Mouse (Mus musculus) thymus, postnatal 25 days (tissue): ENCODE results near the gene Cabcoco1.
A peak's percentile ranks its signal among the peaks of the same experiment; 100 is the strongest.

Source experiments
- DNase-seq: peaks from one replicate; pipeline ENCODE4 v3.0.0; 2022

Gene Cabcoco1

GRCm38 (mm10) chr10:68506242-68506641, 35.5 kb downstream of the Cabcoco1 start:
- no peak for DNase-seq

DNA sequence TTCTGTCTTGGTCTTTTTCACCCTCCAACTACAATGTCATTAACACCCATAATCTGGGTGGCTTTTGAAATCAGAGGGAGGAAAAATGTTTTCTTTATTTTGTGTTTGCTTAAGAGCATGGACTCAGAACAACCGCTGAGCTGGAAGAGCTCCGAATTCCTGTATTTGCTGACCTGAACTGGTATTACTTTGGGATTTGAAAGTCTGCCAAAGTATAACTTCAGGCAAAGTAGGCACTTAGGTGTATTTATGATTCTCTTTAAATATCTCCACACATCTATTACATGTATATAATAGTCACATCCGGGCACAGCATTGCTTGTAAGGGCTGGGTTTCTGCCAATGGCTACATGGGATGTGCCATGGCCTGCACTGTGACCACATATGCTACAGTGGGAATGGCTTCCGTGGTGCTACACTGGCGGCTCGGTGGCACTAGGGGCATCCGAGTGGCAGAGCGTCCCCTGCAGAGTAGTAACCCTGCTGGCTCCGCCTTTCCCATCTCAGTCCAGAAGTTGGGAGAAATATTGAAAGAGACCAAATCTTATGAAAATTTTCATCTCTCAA, 37.0 kb downstream of the Cabcoco1 start:
- DNase-seq: no peak

DNA sequence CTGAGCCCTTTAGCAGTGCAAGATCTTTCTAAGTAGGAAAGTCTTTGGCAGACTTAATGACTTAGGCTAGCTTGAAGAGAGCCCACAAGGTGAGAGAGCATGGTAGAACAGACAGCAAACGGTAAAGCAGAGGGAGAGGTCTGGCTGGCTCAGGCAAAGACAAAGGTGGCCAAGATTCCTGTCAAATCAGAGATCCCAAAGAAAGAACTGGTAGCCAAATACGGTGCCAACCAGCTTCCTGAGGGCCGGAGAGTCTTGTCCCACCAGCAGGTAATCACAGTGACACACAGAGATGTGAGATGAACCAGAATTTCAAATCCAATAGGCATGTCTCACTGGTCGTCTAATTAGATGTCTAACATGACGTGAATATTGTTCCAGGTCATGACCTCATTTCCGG, 40.6 kb downstream of the Cabcoco1 start:
- no peak for DNase-seq

DNA sequence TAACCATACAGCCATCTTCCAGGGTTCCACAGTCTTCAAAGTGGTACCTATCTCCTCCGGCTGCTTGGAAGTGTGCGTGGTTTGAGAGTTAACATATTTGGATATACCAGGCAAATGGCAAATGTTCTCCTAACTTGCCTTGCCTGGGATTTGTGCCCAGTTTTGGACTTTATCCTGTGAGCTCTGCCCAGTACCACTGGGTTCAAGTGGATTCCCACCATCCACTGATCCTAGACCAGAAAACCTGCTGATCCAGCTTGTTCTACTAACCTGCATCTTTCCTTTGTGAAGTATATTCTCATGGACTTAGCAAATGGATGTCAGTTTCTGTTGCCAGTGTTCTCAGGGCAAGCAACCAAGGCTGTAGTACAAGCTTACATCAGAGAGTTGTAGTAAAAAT, 46.5 kb downstream of the Cabcoco1 start:
- DNase-seq: no peak

- no peak for DNase-seq
These were observed 50.1 kb downstream of the Cabcoco1 start for GRCm38 (mm10) chr10:68491557-68491956.

- no peak for DNase-seq
These were observed 50.9 kb downstream of the Cabcoco1 start for GRCm38 (mm10) chr10:68490781-68491180.

DNA sequence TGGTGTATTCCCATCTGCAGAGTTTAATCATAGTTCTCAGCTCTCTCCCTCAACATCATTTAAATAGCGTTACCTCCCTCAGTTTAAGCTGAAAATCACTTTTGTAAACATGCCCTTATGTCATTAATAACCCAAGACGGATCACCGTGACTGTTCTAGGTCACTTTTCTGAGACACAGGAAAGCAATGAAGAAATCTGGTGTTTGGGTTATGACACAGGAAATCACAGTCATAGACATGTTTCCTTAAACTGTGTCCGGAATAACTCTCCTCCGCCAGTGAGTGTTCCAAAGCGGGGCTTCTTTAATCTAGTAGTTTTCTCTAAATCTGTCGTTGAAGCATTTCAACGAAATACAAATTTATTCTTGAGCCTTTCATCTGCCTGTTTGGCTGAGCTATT, 68.9 kb downstream of the Cabcoco1 start:
- DNase-seq: no peak

DNA sequence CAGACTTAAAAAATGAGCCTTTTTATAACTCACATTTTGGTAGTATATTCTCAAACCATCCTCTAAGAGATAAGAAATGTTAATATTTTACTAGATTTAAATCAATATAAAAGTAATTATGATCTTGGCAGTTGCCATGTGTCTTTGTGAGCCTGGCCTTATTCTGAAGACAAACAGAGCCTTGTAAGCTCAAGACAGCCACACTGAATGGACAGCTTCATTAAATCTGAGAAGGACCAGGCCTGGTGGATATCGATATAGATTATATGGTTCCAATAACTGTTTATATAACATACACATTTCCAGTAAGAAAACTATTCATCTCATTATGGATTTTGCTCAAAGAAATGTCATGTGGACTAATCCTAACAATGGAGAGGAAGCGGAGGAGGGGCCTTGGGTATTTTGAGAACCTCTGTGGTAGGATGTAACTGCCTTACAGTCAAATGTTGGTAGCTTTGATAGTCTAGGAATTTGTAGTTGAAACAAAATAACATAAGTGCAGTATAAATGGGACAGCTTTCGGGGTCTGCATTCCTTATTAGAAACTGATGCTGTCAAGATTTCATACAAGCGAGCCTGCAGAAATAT, 75.9 kb downstream of the Cabcoco1 start:
- no peak for DNase-seq

DNA sequence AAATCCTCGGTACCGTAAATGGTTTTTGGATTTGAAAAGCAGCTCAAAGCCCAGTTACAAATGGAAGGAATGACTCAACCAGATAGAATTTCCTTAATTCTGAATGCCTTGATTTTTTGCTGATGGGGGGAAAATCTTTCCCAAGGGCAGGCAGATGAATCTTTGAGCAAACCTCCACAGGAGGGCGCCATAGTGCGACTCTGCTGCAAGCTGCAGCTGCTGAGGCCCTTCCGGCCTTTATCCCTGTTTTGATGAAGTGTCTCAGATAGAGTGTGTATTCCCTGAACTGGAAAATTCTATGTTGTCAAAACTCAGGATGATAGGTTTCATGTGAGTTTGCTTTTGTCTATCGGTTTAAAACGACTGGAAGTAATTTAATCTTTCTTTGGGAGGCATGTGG, 76.8 kb downstream of the Cabcoco1 start:
- peak; percentile 52 for DNase-seq

DNA sequence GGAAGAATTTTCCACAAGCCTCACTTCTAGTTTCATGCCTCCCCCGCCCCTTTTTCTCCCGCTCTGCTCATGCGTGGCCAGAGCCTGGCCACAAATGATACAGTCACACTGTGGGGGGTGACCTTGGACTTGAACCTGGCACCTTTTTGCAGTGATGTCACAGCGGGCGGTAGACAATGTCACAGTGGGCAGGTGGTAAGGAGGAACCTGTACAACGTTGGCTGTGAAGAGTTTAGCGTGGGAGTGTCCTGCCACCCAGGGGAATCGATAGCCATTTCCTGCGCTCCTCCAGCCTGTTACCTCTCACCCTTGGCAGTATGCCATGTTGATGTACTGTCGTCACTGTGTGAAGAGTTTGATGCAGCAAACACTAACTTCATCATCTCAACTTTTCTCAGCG, 81.9 kb downstream of the Cabcoco1 start:
- DNase-seq: no peak

GRCm38 (mm10) chr10:68457019-68457418, 84.7 kb downstream of the Cabcoco1 start:
- DNase-seq: no peak

DNA sequence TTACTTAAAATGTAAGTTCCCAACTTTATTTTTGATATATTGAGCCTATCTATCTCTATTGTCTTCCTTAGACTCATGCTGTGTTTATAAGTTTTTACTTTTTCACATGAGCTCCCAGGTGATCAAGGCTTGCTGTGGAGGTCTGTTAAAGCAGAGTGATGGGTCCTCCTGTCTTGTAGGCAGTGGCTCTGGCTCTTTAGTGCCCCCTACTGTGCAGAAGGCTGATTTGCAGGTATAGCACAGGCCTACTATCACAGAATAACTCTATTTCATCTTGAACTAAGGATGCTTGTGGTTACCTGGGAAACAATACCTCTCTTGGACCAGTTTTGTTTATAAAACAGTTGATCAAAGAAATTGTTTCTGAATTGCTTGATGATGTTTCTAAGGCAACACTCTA, 87.2 kb downstream of the Cabcoco1 start:
- no peak for DNase-seq

GRCm38 (mm10) chr10:68446797-68447125, 94.9 kb downstream of the Cabcoco1 start:
- no peak for DNase-seq

- DNase-seq: peak; percentile 30
These were observed 95.6 kb downstream of the Cabcoco1 start for GRCm38 (mm10) chr10:68445876-68446796.

- DNase-seq: no peak
These were observed 96.4 kb downstream of the Cabcoco1 start for GRCm38 (mm10) chr10:68445244-68445811.

DNA sequence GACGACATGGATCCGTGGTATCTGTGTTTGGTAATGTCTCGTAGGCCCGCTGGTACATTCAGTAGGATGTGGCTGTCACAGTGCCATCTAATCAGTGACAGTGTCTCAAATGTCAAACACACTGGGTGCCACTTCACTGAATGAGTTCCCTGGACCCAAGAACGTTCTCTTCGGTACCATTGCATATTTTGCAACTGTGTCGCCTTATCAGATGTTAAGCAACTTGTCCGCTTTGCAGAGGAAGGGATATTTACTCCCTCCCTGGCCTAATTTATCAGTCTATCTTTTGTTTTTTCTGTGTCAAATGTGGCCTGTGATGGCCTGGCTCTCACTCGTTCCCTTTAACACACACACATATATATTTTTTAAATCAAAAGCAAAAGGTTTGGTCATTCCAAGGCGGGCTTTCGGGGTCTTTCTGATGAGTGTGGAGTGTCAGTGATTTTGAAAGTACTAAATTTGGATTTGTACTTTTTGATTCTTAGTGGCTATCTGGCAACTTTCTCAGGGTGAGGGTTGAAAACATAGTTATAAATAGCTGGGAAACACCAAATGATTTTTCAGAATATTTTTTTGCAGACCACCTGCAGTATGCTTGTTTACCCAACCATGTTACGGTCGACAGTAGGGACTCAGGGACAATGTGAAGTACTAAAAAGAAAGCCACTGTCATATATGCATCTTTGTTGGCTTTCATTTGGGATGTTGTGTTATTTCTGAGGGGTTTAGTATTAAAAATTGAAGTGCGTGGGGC, 97.2 kb downstream of the Cabcoco1 start:
- DNase-seq: no peak

- peak; percentile 54 for DNase-seq
These were observed 98.6 kb downstream of the Cabcoco1 start for GRCm38 (mm10) chr10:68443132-68443531.

DNA sequence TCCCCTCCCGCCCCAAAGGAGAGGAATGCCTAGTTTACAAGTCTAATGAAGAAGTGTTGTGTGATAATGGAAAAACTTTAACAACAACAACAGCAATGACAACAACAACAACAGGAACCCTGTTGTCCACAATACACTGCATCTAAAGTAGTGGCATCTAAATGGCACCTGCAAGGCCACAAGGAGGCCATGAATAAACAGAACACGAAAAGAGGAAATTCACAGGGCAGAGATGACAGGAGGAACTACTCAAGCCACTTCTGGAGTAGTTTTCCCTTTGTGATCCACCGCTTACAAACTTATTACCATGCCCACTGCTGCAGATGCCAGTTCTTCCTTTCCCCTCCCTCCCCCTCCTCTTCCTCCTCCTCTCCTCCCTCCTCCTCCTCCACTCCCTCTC, 99.0 kb downstream of the Cabcoco1 start:
- DNase-seq: no peak

- DNase-seq: no peak
These were observed 99.6 kb downstream of the Cabcoco1 start for GRCm38 (mm10) chr10:68441931-68442662.

DNA sequence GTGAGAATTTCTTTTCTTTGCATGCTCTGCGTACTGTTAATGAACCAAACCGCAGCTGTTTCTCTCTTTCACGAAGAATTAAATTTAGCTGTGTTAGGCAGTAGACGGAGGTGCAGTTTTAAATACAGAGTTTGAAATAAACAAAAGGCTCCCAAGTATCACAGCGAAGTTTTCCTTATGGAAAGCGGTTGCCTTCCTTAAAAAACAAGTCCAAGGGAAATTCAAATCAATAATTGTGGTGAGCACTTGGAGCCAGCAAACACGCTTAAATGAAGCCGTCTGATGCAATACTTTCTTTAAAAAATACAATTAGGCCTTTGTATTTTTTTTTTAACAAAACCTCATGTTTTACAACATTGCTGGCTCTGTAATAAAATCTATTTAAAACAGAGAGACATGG, 101.2 kb downstream of the Cabcoco1 start:
- no peak for DNase-seq

DNA sequence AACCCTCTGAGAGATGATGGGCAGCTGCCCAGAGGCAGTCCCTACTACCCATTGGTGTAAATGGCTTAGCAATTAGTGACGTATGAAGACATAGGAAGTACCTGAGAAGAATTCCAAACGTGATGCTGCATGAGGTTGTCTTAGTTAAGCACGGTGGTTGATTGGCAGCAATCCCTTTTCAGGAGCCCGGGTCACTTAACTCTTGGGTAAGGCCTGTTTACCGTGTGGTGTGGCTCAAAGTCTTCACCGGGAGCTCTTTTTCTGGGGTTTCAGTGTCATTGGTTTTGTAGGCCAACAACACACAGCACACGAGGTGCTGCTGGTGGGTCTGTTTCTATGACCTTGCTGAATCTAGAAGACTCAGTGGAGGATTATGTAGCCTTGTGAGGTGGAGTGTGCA, 105.9 kb downstream of the Cabcoco1 start:
- no peak for DNase-seq

- no peak for DNase-seq
These were observed 106.6 kb downstream of the Cabcoco1 start for GRCm38 (mm10) chr10:68435001-68435560.
